Mouse (Mus musculus): ENCODE results near the gene Phc2.

DNA sequence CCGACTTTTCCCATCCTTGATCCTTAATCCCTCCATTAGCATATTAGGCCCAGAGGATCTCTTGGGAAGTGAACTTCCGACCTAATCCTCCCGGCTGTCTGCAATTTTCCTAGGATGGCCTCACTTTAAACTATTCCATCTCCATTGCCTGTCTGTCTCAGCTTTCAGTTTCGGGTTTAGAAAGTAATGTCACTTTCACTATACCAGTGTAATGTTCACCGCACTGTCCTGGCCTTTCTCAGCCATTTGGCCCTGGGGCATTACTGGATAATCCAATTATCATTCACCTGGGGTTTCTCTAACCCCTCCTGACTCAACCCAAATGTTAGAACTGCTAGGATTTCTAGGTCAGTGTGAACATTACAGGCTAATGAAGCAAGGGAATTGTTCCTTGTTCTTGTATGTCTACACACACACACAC, 73.9 kb downstream of the Phc2 start:
- no peak for TF ChIP-seq CTCF (conservative IDR thresholded peaks at IDR 0.05; ENCODE audit: insufficient read depth, insufficient read length, low read depth, low read length)
- no peak for TF ChIP-seq POLR2A (IDR thresholded peaks at IDR 0.05; ENCODE audit: low read depth, low read length)

Measured in kidney, adult 2 months (tissue).